Mouse (Mus musculus) spleen, postnatal 4 days (tissue): ENCODE results near the gene Lpp.

ENCODE experiments used
- DNase-seq, 2 experiments: peaks; one replicate each; pipeline ENCODE4 v3.0.0; 2022; ENCODE audit warnings: low spot score in 2 of 2

Lpp gene

GRCm38 (mm10) chr16:24435115-24435553 is 41.8 kb downstream of the Lpp start:
- no peak for DNase-seq

- DNase-seq = no peak
These were observed 45.1 kb downstream of the Lpp start for GRCm38 (mm10) chr16:24438438-24438837.

GRCm38 (mm10) chr16:24441338-24441737 is 48.0 kb downstream of the Lpp start:
- DNase-seq = no peak

- no peak for DNase-seq
These were observed 49.3 kb downstream of the Lpp start for GRCm38 (mm10) chr16:24442500-24443122.

- no peak for DNase-seq
These were observed 49.8 kb downstream of the Lpp start for GRCm38 (mm10) chr16:24443123-24443515.

GRCm38 (mm10) chr16:24443555-24443954 is 50.2 kb downstream of the Lpp start:
- no peak for DNase-seq

- no peak for DNase-seq
These were observed 51.5 kb downstream of the Lpp start for GRCm38 (mm10) chr16:24444818-24445217.

GRCm38 (mm10) chr16:24445473-24445872 is 52.2 kb downstream of the Lpp start:
- DNase-seq = no peak

GRCm38 (mm10) chr16:24446449-24446848 is 53.1 kb downstream of the Lpp start:
- DNase-seq = no peak

GRCm38 (mm10) chr16:24447666-24448492 is 54.6 kb downstream of the Lpp start:
- DNase-seq = no peak

- DNase-seq = no peak
These were observed 55.2 kb downstream of the Lpp start for GRCm38 (mm10) chr16:24448493-24448845.

- DNase-seq = no peak
These were observed 56.5 kb downstream of the Lpp start for GRCm38 (mm10) chr16:24449806-24450205.

- DNase-seq = no peak
These were observed 56.9 kb downstream of the Lpp start for GRCm38 (mm10) chr16:24450256-24450655.

- DNase-seq = no peak
These were observed 57.8 kb downstream of the Lpp start for GRCm38 (mm10) chr16:24451123-24451522.

- no peak for DNase-seq
These were observed 60.2 kb downstream of the Lpp start for GRCm38 (mm10) chr16:24453536-24453935.

GRCm38 (mm10) chr16:24454493-24454892 is 61.2 kb downstream of the Lpp start:
- no peak for DNase-seq

- DNase-seq = no peak
These were observed 62.1 kb downstream of the Lpp start for GRCm38 (mm10) chr16:24455361-24455855.

GRCm38 (mm10) chr16:24463842-24464241 is 70.5 kb downstream of the Lpp start:
- no peak for DNase-seq

- DNase-seq = no peak
These were observed 71.1 kb downstream of the Lpp start for GRCm38 (mm10) chr16:24464436-24464835.

- DNase-seq = no peak
These were observed 72.3 kb downstream of the Lpp start for GRCm38 (mm10) chr16:24465633-24466032.

- DNase-seq = no peak
These were observed 74.4 kb downstream of the Lpp start for GRCm38 (mm10) chr16:24467544-24468290.

GRCm38 (mm10) chr16:24469313-24469712 is 76.0 kb downstream of the Lpp start:
- DNase-seq = no peak
